Mouse (Mus musculus): ENCODE measurements around the gene Ppp1r3d. TPM values are rescaled to one million over a fixed set of nuclear protein-coding genes. Genes with fewer than 3 reads are reported as not detected.

Ppp1r3d gene
- 0.49 and 0.53 TPM in 2 replicates for total RNA-seq (2012; rRNA removed)

GRCm38 (mm10) chr2:178414261-178415149 is at the start of gene Ppp1r3d, which contains the start of gene Fam217b:
Ppp1r3d (minus strand) TSS chr2:178414472.
Fam217b (plus strand) TSS chr2:178414524.
- DNase-seq (ENCODE audit: low read depth, low spot score): no peak
- Histone ChIP-seq H3K4me1 (ENCODE audit: control insufficient read depth in 2 of 2, insufficient read depth in 2 of 2, low read length in 2 of 2, poor library complexity in 1 of 2) (peaks cover 3 to 4% of the 10 kb centered on the region in 2 experiments; a peak in 3 of 4 replicates), H3K4me3 (ENCODE audit: insufficient read depth in 1 of 2, low read depth in 1 of 2, low read length in 2 of 2, poor library complexity in 1 of 2, severe bottlenecking in 1 of 2) (peak within 1 kb of the TSS; percentile 66 to 86), H3K9ac (ENCODE audit: insufficient read depth, low read depth, low read length, poor library complexity, severe bottlenecking) (peak within 1 kb of the TSS; percentile 59; the same call in 1 of the 2 replicates), H3K27ac (ENCODE audit: insufficient read depth, low read depth, low read length, poor library complexity, severe bottlenecking) (no peak within 1 kb of the TSS; the same call in 1 of the 2 replicates), H3K9me3 (ENCODE audit: control insufficient read depth, insufficient read depth, low read depth, low read length) (no peaks in the 10 kb centered on the region), H3K36me3 (ENCODE audit: control insufficient read depth, insufficient read depth, low read length, poor library complexity, severe bottlenecking) (no peaks in the 10 kb centered on the region)
- in situ Hi-C loops (cut with MboI; ENCODE audit: low sequenced_read_pairs in 2 of 2, unreplicated experiment in 2 of 2): no loop called here
- TF ChIP-seq CHD2 (IDR thresholded peaks at IDR 0.05; ENCODE audit: low read depth, low read length): no peak
- TF ChIP-seq ZC3H11A (IDR thresholded peaks at IDR 0.05; ENCODE audit: borderline replicate concordance, low read depth, low read length): no peak
- TF ChIP-seq ZNF384 (IDR thresholded peaks at IDR 0.05; ENCODE audit: low read depth, low read length): no peak
- TF ChIP-seq HCFC1 (IDR thresholded peaks at IDR 0.05; ENCODE audit: borderline replicate concordance, insufficient read depth, low read length): no peak
- TF ChIP-seq MAFK (IDR thresholded peaks at IDR 0.05; ENCODE audit: insufficient read depth, low read depth, low read length): no peak

- no peaks in the 10 kb centered on the region for H3K9me3 ChIP-seq (ENCODE audit: control insufficient read depth, insufficient read depth, low read depth, low read length)
- DNase-seq (ENCODE audit: low read depth, low spot score): peak; percentile 13
- no peaks in the 10 kb centered on the region for H3K4me1 ChIP-seq (ENCODE audit: control insufficient read depth in 2 of 2, insufficient read depth in 2 of 2, low read length in 2 of 2, poor library complexity in 1 of 2)
- no peak for TF ChIP-seq MAFK (IDR thresholded peaks at IDR 0.05; ENCODE audit: insufficient read depth, low read depth, low read length)
- TF ChIP-seq HCFC1 (IDR thresholded peaks at IDR 0.05; ENCODE audit: borderline replicate concordance, insufficient read depth, low read length): no peak
- TF ChIP-seq CHD2 (IDR thresholded peaks at IDR 0.05; ENCODE audit: low read depth, low read length): no peak
- no peak for TF ChIP-seq ZC3H11A (IDR thresholded peaks at IDR 0.05; ENCODE audit: borderline replicate concordance, low read depth, low read length)
- TF ChIP-seq ZNF384 (IDR thresholded peaks at IDR 0.05; ENCODE audit: low read depth, low read length): no peak
- in situ Hi-C loops (cut with MboI; ENCODE audit: low sequenced_read_pairs in 2 of 2, unreplicated experiment in 2 of 2): no loop called here
- H3K4me3 ChIP-seq (ENCODE audit: insufficient read depth in 1 of 2, low read depth in 1 of 2, low read length in 2 of 2, poor library complexity in 1 of 2, severe bottlenecking in 1 of 2): no peak overlapping the region
- no peak overlapping the region for H3K27ac ChIP-seq (ENCODE audit: insufficient read depth, low read depth, low read length, poor library complexity, severe bottlenecking)
- H3K9ac ChIP-seq (ENCODE audit: insufficient read depth, low read depth, low read length, poor library complexity, severe bottlenecking): no peak overlapping the region
- H3K36me3 ChIP-seq (ENCODE audit: control insufficient read depth, insufficient read depth, low read length, poor library complexity, severe bottlenecking): no peaks in the 10 kb centered on the region
These were observed 46.1 kb upstream of the Ppp1r3d start for GRCm38 (mm10) chr2:178460353-178460752.

GRCm38 (mm10) chr2:178457414-178457813 is 43.1 kb upstream of the Ppp1r3d start:
- no peaks in the 10 kb centered on the region for H3K4me1 ChIP-seq (ENCODE audit: control insufficient read depth in 2 of 2, insufficient read depth in 2 of 2, low read length in 2 of 2, poor library complexity in 1 of 2)
- H3K9ac ChIP-seq (ENCODE audit: insufficient read depth, low read depth, low read length, poor library complexity, severe bottlenecking): no peak overlapping the region
- TF ChIP-seq HCFC1 (IDR thresholded peaks at IDR 0.05; ENCODE audit: borderline replicate concordance, insufficient read depth, low read length): no peak
- no peak for TF ChIP-seq CHD2 (IDR thresholded peaks at IDR 0.05; ENCODE audit: low read depth, low read length)
- TF ChIP-seq ZNF384 (IDR thresholded peaks at IDR 0.05; ENCODE audit: low read depth, low read length): no peak
- no peak overlapping the region for H3K4me3 ChIP-seq (ENCODE audit: insufficient read depth in 1 of 2, low read depth in 1 of 2, low read length in 2 of 2, poor library complexity in 1 of 2, severe bottlenecking in 1 of 2)
- in situ Hi-C loops (cut with MboI; ENCODE audit: low sequenced_read_pairs in 2 of 2, unreplicated experiment in 2 of 2): no loop called here
- no peaks in the 10 kb centered on the region for H3K36me3 ChIP-seq (ENCODE audit: control insufficient read depth, insufficient read depth, low read length, poor library complexity, severe bottlenecking)
- DNase-seq (ENCODE audit: low read depth, low spot score): no peak
- H3K9me3 ChIP-seq (ENCODE audit: control insufficient read depth, insufficient read depth, low read depth, low read length): no peaks in the 10 kb centered on the region
- no peak overlapping the region for H3K27ac ChIP-seq (ENCODE audit: insufficient read depth, low read depth, low read length, poor library complexity, severe bottlenecking)

- Histone ChIP-seq H3K36me3 (ENCODE audit: control insufficient read depth, insufficient read depth, low read length, poor library complexity, severe bottlenecking) (no peaks in the 10 kb centered on the region), H3K27ac (ENCODE audit: insufficient read depth, low read depth, low read length, poor library complexity, severe bottlenecking) (no peak overlapping the region), H3K9me3 (ENCODE audit: control insufficient read depth, insufficient read depth, low read depth, low read length) (no peaks in the 10 kb centered on the region), H3K9ac (ENCODE audit: insufficient read depth, low read depth, low read length, poor library complexity, severe bottlenecking) (no peak overlapping the region), H3K4me1 (ENCODE audit: control insufficient read depth in 2 of 2, insufficient read depth in 2 of 2, low read length in 2 of 2, poor library complexity in 1 of 2) (no peaks in the 10 kb centered on the region), H3K4me3 (ENCODE audit: insufficient read depth in 1 of 2, low read depth in 1 of 2, low read length in 2 of 2, poor library complexity in 1 of 2, severe bottlenecking in 1 of 2) (no peak overlapping the region)
- in situ Hi-C loops (cut with MboI; ENCODE audit: low sequenced_read_pairs in 2 of 2, unreplicated experiment in 2 of 2): no loop called here
- TF ChIP-seq MAFK (IDR thresholded peaks at IDR 0.05; ENCODE audit: insufficient read depth, low read depth, low read length) (no peak), ZNF384 (IDR thresholded peaks at IDR 0.05; ENCODE audit: low read depth, low read length) (no peak), ZC3H11A (IDR thresholded peaks at IDR 0.05; ENCODE audit: borderline replicate concordance, low read depth, low read length) (no peak), HCFC1 (IDR thresholded peaks at IDR 0.05; ENCODE audit: borderline replicate concordance, insufficient read depth, low read length) (no peak), CHD2 (IDR thresholded peaks at IDR 0.05; ENCODE audit: low read depth, low read length) (no peak)
- DNase-seq (ENCODE audit: low read depth, low spot score): no peak
These were observed 40.6 kb upstream of the Ppp1r3d start for GRCm38 (mm10) chr2:178454664-178455516.
